In the genomic region with DNA sequence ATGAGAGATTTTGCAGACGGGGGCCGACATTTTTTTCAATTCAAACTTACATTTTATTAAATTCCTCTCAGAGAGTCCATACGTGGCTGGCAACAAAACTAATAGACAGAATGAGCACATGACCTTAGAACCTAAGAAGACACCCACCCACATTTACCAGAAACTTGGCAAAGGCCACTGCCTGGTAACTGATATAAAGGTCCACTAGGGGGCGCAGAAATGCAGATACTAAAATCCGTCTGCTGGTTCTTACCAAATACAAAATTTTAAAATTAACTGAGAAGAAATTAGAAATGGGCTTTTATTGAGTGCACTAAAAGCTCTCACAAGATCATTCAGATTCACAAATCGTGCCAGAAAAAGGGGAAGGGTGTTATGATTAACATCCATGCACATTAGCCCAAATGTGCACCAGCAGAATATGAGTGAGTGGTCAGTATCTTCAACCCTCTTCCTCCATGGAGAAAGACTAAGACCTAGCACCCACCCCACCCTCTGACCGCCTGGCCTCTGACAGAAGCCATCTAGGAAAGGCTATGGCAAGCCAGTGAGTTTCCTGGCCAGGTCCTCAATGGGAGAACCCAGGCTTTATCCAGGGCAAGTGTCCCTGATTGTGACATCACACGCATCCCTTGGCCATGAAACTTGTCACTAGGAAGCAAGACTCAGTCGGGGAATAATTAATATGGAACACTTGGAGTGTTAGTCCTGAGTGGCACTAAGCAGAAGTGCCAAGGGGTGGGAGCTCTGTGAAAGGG, we compare ENCODE assay signal across 9 mouse cellular contexts.
DNase-seq lines count a peak whose midpoint lies in the region; ATAC-seq and TF ChIP-seq lines count a peak whose summit lies in the region.
"Had no signal": no experiment of that assay in that cellular context is flagged by ENCODE, and none has a peak within 500 bp of the region (broad histone marks: within the 10 kb centered on the region; RNA-seq: fewer than 3 reads in every experiment).

No protein-coding gene starts in this region.

- no peak overlapping the region for H3K27ac ChIP-seq in kidney, postnatal 0 days
- H3K27ac ChIP-seq: heart, embryonic 13.5 days had no signal

- H3K4me1 ChIP-seq in kidney, postnatal 0 days (replicated peaks; ENCODE audit: insufficient read depth, low read length): peaks cover 16% of the 10 kb centered on the region

- H3K9me3 ChIP-seq in kidney, postnatal 0 days (replicated peaks; ENCODE audit: low read length): no peaks in the 10 kb centered on the region
- H3K9me3 ChIP-seq: heart, embryonic 13.5 days had no signal

- no peaks in the 10 kb centered on the region for H3K36me3 ChIP-seq in kidney, postnatal 0 days (ENCODE audit: insufficient read depth, low read length)

- peak; percentile 58 for DNase-seq in heart, adult 8-10 months (ENCODE audit: low spot score)
- DNase-seq in heart, adult 9 months (ENCODE audit: low spot score in 2 of 2): no peak
- DNase-seq in right cerebral cortex, postnatal 10 days (ENCODE audit: low spot score in 2 of 2): peak; percentile 52 to 62
- no peak for DNase-seq in right cerebral cortex, postnatal 4 days
- DNase-seq in embryo, embryonic 10 days (ENCODE audit: low spot score): peak; percentile 76
- DNase-seq in kidney, postnatal 0 days (ENCODE audit: low spot score): peak; percentile 89
- DNase-seq in mesoderm, embryonic 11.5 days (ENCODE audit: low read depth, low spot score): peak; percentile 60
- DNase-seq in urinary bladder, postnatal 10 days (ENCODE audit: low spot score): no peak

- ATAC-seq in kidney, postnatal 0 days (replicated peaks; ENCODE audit: low FRiP score, low read depth): no peak

- peak; percentile 81 for TF ChIP-seq CTCF in kidney, postnatal 0 days (IDR thresholded peaks at IDR 0.05; ENCODE audit: low read depth)

- H3K27me3 ChIP-seq in kidney, postnatal 0 days (ENCODE audit: insufficient read depth, low read length): no peaks in the 10 kb centered on the region
- H3K27me3 ChIP-seq: heart, embryonic 13.5 days had no signal

- 54% methylated on average over 9 of the region's 9 CpGs for WGBS in kidney, postnatal 0 days

- no peak overlapping the region for H3K4me2 ChIP-seq in kidney, postnatal 0 days (ENCODE audit: low read length)
- H3K4me2 ChIP-seq: heart, embryonic 13.5 days had no signal

- no peak overlapping the region for H3K9ac ChIP-seq in kidney, postnatal 0 days (ENCODE audit: low read depth, low read length)
- H3K9ac ChIP-seq: heart, embryonic 13.5 days had no signal

- H3K4me3 ChIP-seq in kidney, postnatal 0 days (replicated peaks; ENCODE audit: low read depth, low read length): no peak overlapping the region
- H3K4me3 ChIP-seq: heart, embryonic 13.5 days had no signal

Comparison
In these comparisons a context has a peak if more than half of its experiments do, and no peak if none do; other contexts are left out.
1. DNase-seq: peak in heart, adult 8-10 months (single experiment), right cerebral cortex, postnatal 10 days (2 of 2), embryo, embryonic 10 days (single experiment), kidney, postnatal 0 days (single experiment) and mesoderm, embryonic 11.5 days (single experiment); none in heart, adult 9 months (0 of 2), right cerebral cortex, postnatal 4 days (single experiment) and urinary bladder, postnatal 10 days (single experiment).